Mouse (Mus musculus): ENCODE results near the gene Zfp524. TPM values are rescaled to one million over a fixed set of nuclear protein-coding genes. Genes with fewer than 3 reads are reported as not detected.

The Zfp524 gene
- polyA plus RNA-seq, 1 experiment from 2014 or later, result 10.2 TPM

- under 1% methylated on average over 60 of the region's 60 CpGs for WGBS (ENCODE audit: insufficient replicate concordance)
- ATAC-seq (ENCODE audit: low read depth), result peak; percentile 86
- Histone ChIP-seq H3K4me2 (ENCODE audit: low read depth, low read length) (peak overlapping the region; percentile 98), H3K9me3 (replicated peaks; ENCODE audit: control insufficient read depth, low read length) (no peaks in the 10 kb centered on the region), H3K27ac (ENCODE audit: low read length) (peak overlapping the region; percentile 99), H3K27me3 (ENCODE audit: control insufficient read depth, insufficient read depth, low read depth, low read length) (peaks cover 24% of the 10 kb centered on the region), H3K4me1 (ENCODE audit: control insufficient read depth, low read depth, low read length) (peaks cover 32% of the 10 kb centered on the region), H3K9ac (ENCODE audit: low read depth, low read length) (peak overlapping the region; percentile 94), H3K36me3 (ENCODE audit: control insufficient read depth, insufficient read depth) (no peaks in the 10 kb centered on the region; the same call in 1 of the 2 replicates), H3K4me3 (ENCODE audit: low read depth, low read length) (peak overlapping the region; percentile 78)
These were observed 46.9 kb downstream of the Zfp524 start for GRCm38 (mm10) chr7:5060944-5061773.

DNA sequence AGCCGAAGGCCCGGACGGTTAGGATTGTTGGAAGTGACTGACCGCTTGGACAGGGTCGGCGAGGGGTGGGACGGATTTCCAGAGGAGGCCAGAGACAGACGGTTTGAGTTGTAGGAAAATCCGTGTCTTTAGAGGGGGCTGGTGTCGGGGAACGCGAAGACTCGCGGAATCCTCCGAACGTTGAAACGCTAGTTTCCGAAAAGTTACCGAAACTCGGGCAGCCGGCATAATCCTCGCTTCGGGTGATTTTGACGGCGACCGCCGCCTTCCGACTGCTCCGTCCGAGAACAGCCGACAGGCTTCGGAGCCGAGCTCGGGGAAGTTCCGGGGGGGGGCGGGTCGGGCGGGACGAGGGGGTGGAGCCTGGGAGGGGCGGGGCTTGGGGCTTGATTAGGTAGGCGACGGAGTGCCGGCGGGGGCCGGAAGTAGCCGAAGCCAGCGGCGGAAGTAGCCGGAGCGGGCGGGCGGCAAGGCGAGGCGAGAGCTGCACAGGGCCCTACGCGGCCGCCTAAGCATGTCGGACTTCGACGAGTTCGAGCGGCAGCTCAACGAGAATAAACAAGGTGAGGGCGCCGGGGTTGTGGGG is 47.7 kb downstream of the Zfp524 start, which contains the start of gene U2af2:
Gene U2af2 (plus strand): TSS at position 370 of the 586 bp plus-strand sequence.
- no peaks in the 10 kb centered on the region for H3K9me3 ChIP-seq (replicated peaks; ENCODE audit: control insufficient read depth, low read length)
- H3K4me1 ChIP-seq (ENCODE audit: control insufficient read depth, low read depth, low read length), result peaks cover 39% of the 10 kb centered on the region

GRCm38 (mm10) chr7:5062360-5063001 is 48.3 kb downstream of the Zfp524 start:
- under 1% methylated on average over 50 of the region's 51 CpGs for WGBS (ENCODE audit: insufficient replicate concordance)
- ATAC-seq (ENCODE audit: low read depth), result peak; percentile 57
- H3K4me2 ChIP-seq (ENCODE audit: low read depth, low read length), result peak overlapping the region; percentile 98
- H3K36me3 ChIP-seq (ENCODE audit: control insufficient read depth, insufficient read depth), result peaks cover 7% of the 10 kb centered on the region
- peaks cover 43% of the 10 kb centered on the region for H3K4me1 ChIP-seq (ENCODE audit: control insufficient read depth, low read depth, low read length)
- H3K27ac ChIP-seq (ENCODE audit: low read length), result peak overlapping the region; percentile 99
- H3K27me3 ChIP-seq (ENCODE audit: control insufficient read depth, insufficient read depth, low read depth, low read length), result peaks cover 11% of the 10 kb centered on the region
- peak overlapping the region; percentile 78 for H3K4me3 ChIP-seq (ENCODE audit: low read depth, low read length)
- H3K9ac ChIP-seq (ENCODE audit: low read depth, low read length), result peak overlapping the region; percentile 77
- H3K9me3 ChIP-seq (replicated peaks; ENCODE audit: control insufficient read depth, low read length), result no peaks in the 10 kb centered on the region

More for the DNA sequence above, 47.7 kb downstream of the Zfp524 start, which contains the start of gene U2af2:
- ATAC-seq (ENCODE audit: low read depth), result peak; percentile 77
- Histone ChIP-seq H3K4me3 (ENCODE audit: low read depth, low read length) (peak within 1 kb of the TSS; percentile 78), H3K27ac (ENCODE audit: low read length) (peak within 1 kb of the TSS; percentile 99), H3K36me3 (ENCODE audit: control insufficient read depth, insufficient read depth) (peaks cover 7% of the 10 kb centered on the region; the same call in 1 of the 2 replicates), H3K27me3 (ENCODE audit: control insufficient read depth, insufficient read depth, low read depth, low read length) (peaks cover 17% of the 10 kb centered on the region), H3K9ac (ENCODE audit: low read depth, low read length) (peak within 1 kb of the TSS; percentile 94), H3K4me2 (ENCODE audit: low read depth, low read length) (peak within 1 kb of the TSS; percentile 98)
- under 1% methylated on average over 64 of the region's 65 CpGs for WGBS (ENCODE audit: insufficient replicate concordance)

DNA sequence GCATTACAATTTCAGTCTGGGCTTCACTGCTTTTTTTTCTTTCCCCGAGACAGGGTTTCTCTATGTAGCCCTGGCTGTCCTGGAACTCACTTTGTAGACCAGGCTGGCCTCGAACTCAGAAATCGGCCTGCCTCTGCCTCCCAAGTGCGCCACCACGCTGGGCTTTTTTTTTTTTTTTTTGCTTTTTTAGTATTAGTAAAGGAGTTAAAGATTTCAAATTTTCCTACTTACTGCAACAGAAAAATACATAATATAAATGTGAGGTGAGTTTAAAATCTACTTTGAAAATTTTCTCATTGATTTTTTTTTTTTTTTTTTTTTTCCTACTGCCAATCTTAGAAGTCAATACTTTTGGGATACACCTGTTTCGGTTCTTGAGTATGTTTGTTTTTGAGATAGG is 50.7 kb downstream of the Zfp524 start:
- H3K4me2 ChIP-seq (ENCODE audit: low read depth, low read length), result no peak overlapping the region
- no peaks in the 10 kb centered on the region for H3K9me3 ChIP-seq (replicated peaks; ENCODE audit: control insufficient read depth, low read length)
- no peak overlapping the region for H3K27ac ChIP-seq (ENCODE audit: low read length)
- H3K27me3 ChIP-seq (ENCODE audit: control insufficient read depth, insufficient read depth, low read depth, low read length), result no peaks in the 10 kb centered on the region
- WGBS (ENCODE audit: insufficient replicate concordance), result 80% methylated on average over 6 of the region's 6 CpGs
- no peak overlapping the region for H3K4me3 ChIP-seq (ENCODE audit: low read depth, low read length)
- H3K4me1 ChIP-seq (ENCODE audit: control insufficient read depth, low read depth, low read length), result peaks cover 42% of the 10 kb centered on the region
- ATAC-seq (ENCODE audit: low read depth), result no peak
- H3K9ac ChIP-seq (ENCODE audit: low read depth, low read length), result no peak overlapping the region
- peaks cover 31% of the 10 kb centered on the region for H3K36me3 ChIP-seq (ENCODE audit: control insufficient read depth, insufficient read depth)

Other genes starting within 250 kb of the Zfp524 start
- not detected in 2 replicates for gene Fam71e2, start 243.1 kb upstream of the Zfp524 start, polyA plus RNA-seq (2015; fragmentation: Nextera tagmentation; extraction: Ambion mirVana)
- 0.12 TPM in 1 of 2 replicates, not detected in the other for gene Il11, start 231.6 kb upstream of the Zfp524 start, polyA plus RNA-seq (2015; fragmentation: Nextera tagmentation; extraction: Ambion mirVana)
- gene Tmem190, start 231.5 kb upstream of the Zfp524 start, polyA plus RNA-seq (2015; fragmentation: Nextera tagmentation; extraction: Ambion mirVana), result not detected in 2 replicates
- 8.4 and 8.9 TPM in 2 replicates for gene Tmem238, start 224.8 kb upstream of the Zfp524 start, polyA plus RNA-seq (2015; fragmentation: Nextera tagmentation; extraction: Ambion mirVana)
- 162 and 174 TPM in 2 replicates for gene Rpl28, start 221.5 kb upstream of the Zfp524 start, polyA plus RNA-seq (2015; fragmentation: Nextera tagmentation; extraction: Ambion mirVana)
- 261 and 272 TPM in 2 replicates for gene Ube2s, start 201.8 kb upstream of the Zfp524 start, polyA plus RNA-seq (2015; fragmentation: Nextera tagmentation; extraction: Ambion mirVana)
- not detected in 2 replicates for gene Shisa7, start 169.7 kb upstream of the Zfp524 start, polyA plus RNA-seq (2015; fragmentation: Nextera tagmentation; extraction: Ambion mirVana)
- gene Isoc2b, start 144.2 kb upstream of the Zfp524 start, polyA plus RNA-seq (2015; fragmentation: Nextera tagmentation; extraction: Ambion mirVana), result 4.1 and 4.8 TPM in 2 replicates
- gene Isoc2a, start 137.3 kb upstream of the Zfp524 start, polyA plus RNA-seq (2015; fragmentation: Nextera tagmentation; extraction: Ambion mirVana), result 0.49 and 0.89 TPM in 2 replicates
- gene Gm36210, start 107.9 kb upstream of the Zfp524 start, polyA plus RNA-seq (2015; fragmentation: Nextera tagmentation; extraction: Ambion mirVana), result not detected in 2 replicates
- gene Zfp628, start 99.2 kb upstream of the Zfp524 start, polyA plus RNA-seq (2015; fragmentation: Nextera tagmentation; extraction: Ambion mirVana), result 1.4 and 1.9 TPM in 2 replicates
- gene Nat14, start 92.4 kb upstream of the Zfp524 start, polyA plus RNA-seq (2015; fragmentation: Nextera tagmentation; extraction: Ambion mirVana), result 0.25 and 0.37 TPM in 2 replicates
- 0.08 and 0.20 TPM in 2 replicates for gene Ssc5d, start 88.6 kb upstream of the Zfp524 start, polyA plus RNA-seq (2015; fragmentation: Nextera tagmentation; extraction: Ambion mirVana)
- not detected in 2 replicates for gene Sbk2, start 50.0 kb upstream of the Zfp524 start, polyA plus RNA-seq (2015; fragmentation: Nextera tagmentation; extraction: Ambion mirVana)
- not detected in 2 replicates for gene Sbk3, start 43.2 kb upstream of the Zfp524 start, polyA plus RNA-seq (2015; fragmentation: Nextera tagmentation; extraction: Ambion mirVana)
- 3.6 and 4.5 TPM in 2 replicates for gene Zfp579, start 18.3 kb upstream of the Zfp524 start, polyA plus RNA-seq (2015; fragmentation: Nextera tagmentation; extraction: Ambion mirVana)
- 10.4 and 12.5 TPM in 2 replicates for gene Fiz1, start 282 bp downstream of the Zfp524 start, polyA plus RNA-seq (2015; fragmentation: Nextera tagmentation; extraction: Ambion mirVana)
- gene Gm44973, start 1.1 kb downstream of the Zfp524 start, polyA plus RNA-seq (2015; fragmentation: Nextera tagmentation; extraction: Ambion mirVana), result 0.58 and 0.89 TPM in 2 replicates
- 1.1 and 1.2 TPM in 2 replicates for gene Zfp865, start 6.0 kb downstream of the Zfp524 start, polyA plus RNA-seq (2015; fragmentation: Nextera tagmentation; extraction: Ambion mirVana)
- 0.16 and 0.40 TPM in 2 replicates for gene Ccdc106, start 6.1 kb downstream of the Zfp524 start, polyA plus RNA-seq (2015; fragmentation: Nextera tagmentation; extraction: Ambion mirVana)
- gene 4632433K11Rik, start 19.7 kb downstream of the Zfp524 start, polyA plus RNA-seq (2015; fragmentation: Nextera tagmentation; extraction: Ambion mirVana), result not detected in 2 replicates
- gene Zfp784, start 24.0 kb downstream of the Zfp524 start, polyA plus RNA-seq (2015; fragmentation: Nextera tagmentation; extraction: Ambion mirVana), result 1.3 and 1.7 TPM in 2 replicates
- gene Zfp580, start 37.1 kb downstream of the Zfp524 start, polyA plus RNA-seq (2015; fragmentation: Nextera tagmentation; extraction: Ambion mirVana), result 0.89 and 1.8 TPM in 2 replicates
- gene U2af2, start 47.7 kb downstream of the Zfp524 start, polyA plus RNA-seq (2015; fragmentation: Nextera tagmentation; extraction: Ambion mirVana), result 48.2 and 48.8 TPM in 2 replicates
- 45.2 and 46.6 TPM in 2 replicates for gene Epn1, start 65.8 kb downstream of the Zfp524 start, polyA plus RNA-seq (2015; fragmentation: Nextera tagmentation; extraction: Ambion mirVana)
- not detected in 2 replicates for gene Rfpl4, start 102.5 kb downstream of the Zfp524 start, polyA plus RNA-seq (2015; fragmentation: Nextera tagmentation; extraction: Ambion mirVana)
- 0.11 and 0.27 TPM in 2 replicates for gene Rasl2-9, start 111.5 kb downstream of the Zfp524 start, polyA plus RNA-seq (2015; fragmentation: Nextera tagmentation; extraction: Ambion mirVana)
- gene Vmn1r55, start 135.3 kb downstream of the Zfp524 start, polyA plus RNA-seq (2015; fragmentation: Nextera tagmentation; extraction: Ambion mirVana), result not detected in 2 replicates
- gene Vmn1r56, start 182.3 kb downstream of the Zfp524 start, polyA plus RNA-seq (2015; fragmentation: Nextera tagmentation; extraction: Ambion mirVana), result not detected in 2 replicates
- gene Vmn1r57, start 204.1 kb downstream of the Zfp524 start, polyA plus RNA-seq (2015; fragmentation: Nextera tagmentation; extraction: Ambion mirVana), result not detected in 2 replicates

Measured in liver, embryonic 16.5 days (tissue).